In genomic region chr5:21054472-21055070, GRCm38 (mm10) we compare ENCODE assay signal across 7 mouse cellular contexts. TPM values are rescaled to one million over a fixed set of nuclear protein-coding genes. Genes with fewer than 3 reads are reported as not detected.
DNase-seq lines count a peak whose midpoint lies in the region; ATAC-seq lines count a peak whose summit lies in the region.

No protein-coding gene starts in this region.

- H3K4me2 ChIP-seq in intestine, embryonic 16.5 days (ENCODE audit: low read depth, low read length): peak overlapping the region; percentile 55
- H3K4me2 ChIP-seq in limb, embryonic 11.5 days (ENCODE audit: low read depth, severe bottlenecking): peak overlapping the region; percentile 59
- H3K4me2 ChIP-seq in midbrain, embryonic 11.5 days: peak overlapping the region; percentile 61

- H3K9ac ChIP-seq in intestine, embryonic 16.5 days (ENCODE audit: low read depth, low read length): peak overlapping the region; percentile 95
- H3K9ac ChIP-seq in limb, embryonic 11.5 days (ENCODE audit: low read length): peak overlapping the region; percentile 95
- H3K9ac ChIP-seq in midbrain, embryonic 11.5 days (ENCODE audit: low read length): peak overlapping the region; percentile 99

- peak; percentile 21 for ATAC-seq in granulocyte monocyte progenitor cell, adult 5-6 weeks (replicated peaks; ENCODE audit: poor library complexity, severe bottlenecking)
- peak; percentile 32 for ATAC-seq in intestine, embryonic 16.5 days
- ATAC-seq in limb, embryonic 11.5 days (ENCODE audit: insufficient number of reproducible peaks, low FRiP score, low TSS enrichment, low read depth): peak; percentile 11; the same call in 1 of the 2 replicates
- peak; percentile 30 for ATAC-seq in midbrain, embryonic 11.5 days (ENCODE audit: low FRiP score)

- H3K4me3 ChIP-seq in embryonic facial prominence, embryonic 10.5 days: peak overlapping the region; percentile 97
- peak overlapping the region; percentile 98 for H3K4me3 ChIP-seq in intestine, embryonic 16.5 days (ENCODE audit: low read length)
- peak overlapping the region; percentile 98 for H3K4me3 ChIP-seq in limb, embryonic 11.5 days (ENCODE audit: low read depth, low read length)
- peak overlapping the region; percentile 95 for H3K4me3 ChIP-seq in midbrain, embryonic 11.5 days (ENCODE audit: low read depth, low read length)

- no peaks in the 10 kb centered on the region for H3K9me3 ChIP-seq in embryonic facial prominence, embryonic 10.5 days
- no peaks in the 10 kb centered on the region for H3K9me3 ChIP-seq in intestine, embryonic 16.5 days (ENCODE audit: control insufficient read depth, low read length)
- no peaks in the 10 kb centered on the region for H3K9me3 ChIP-seq in limb, embryonic 11.5 days (ENCODE audit: control insufficient read depth, low read length)
- no peaks in the 10 kb centered on the region for H3K9me3 ChIP-seq in midbrain, embryonic 11.5 days (ENCODE audit: control insufficient read depth, low read length)

- H3K36me3 ChIP-seq in embryonic facial prominence, embryonic 10.5 days (replicated peaks): no peaks in the 10 kb centered on the region
- H3K36me3 ChIP-seq in intestine, embryonic 16.5 days (ENCODE audit: control insufficient read depth, insufficient read depth, low read length): no peaks in the 10 kb centered on the region
- no peaks in the 10 kb centered on the region for H3K36me3 ChIP-seq in limb, embryonic 11.5 days (ENCODE audit: control insufficient read depth, insufficient read depth, low read length)
- no peaks in the 10 kb centered on the region for H3K36me3 ChIP-seq in midbrain, embryonic 11.5 days (ENCODE audit: control insufficient read depth, insufficient read depth, low read length)

- DNase-seq in adrenal gland, postnatal 4 days (ENCODE audit: low spot score in 2 of 2): peak; percentile 23 to 63
- DNase-seq in embryonic facial prominence, embryonic 10.5 days (ENCODE audit: low spot score): peak; percentile 66
- DNase-seq in limb, embryonic 11.5 days (ENCODE audit: low spot score): peak; percentile 75
- peak; percentile 94 for DNase-seq in midbrain, embryonic 11.5 days (ENCODE audit: low spot score, missing footprints)
- DNase-seq in spleen, adult 18-20 months: peak; percentile 22 to 33

- peaks cover 18% of the 10 kb centered on the region for H3K4me1 ChIP-seq in embryonic facial prominence, embryonic 10.5 days
- peaks cover 10% of the 10 kb centered on the region for H3K4me1 ChIP-seq in intestine, embryonic 16.5 days (ENCODE audit: control insufficient read depth, insufficient read depth, low read length)
- peaks cover 4% of the 10 kb centered on the region for H3K4me1 ChIP-seq in limb, embryonic 11.5 days (ENCODE audit: control insufficient read depth, insufficient read depth, low read length)
- H3K4me1 ChIP-seq in midbrain, embryonic 11.5 days (ENCODE audit: control insufficient read depth, insufficient read depth, low read length): peaks cover 4% of the 10 kb centered on the region

- under 1% methylated on average over 20 of the region's 20 CpGs for WGBS in embryonic facial prominence, embryonic 10.5 days
- under 1% methylated on average over 20 of the region's 20 CpGs for WGBS in intestine, embryonic 16.5 days
- under 1% methylated on average over 20 of the region's 20 CpGs for WGBS in limb, embryonic 11.5 days
- 1% methylated on average over 20 of the region's 20 CpGs for WGBS in midbrain, embryonic 11.5 days

- H3K27me3 ChIP-seq in embryonic facial prominence, embryonic 10.5 days (replicated peaks; ENCODE audit: low read depth, poor library complexity, severe bottlenecking): no peaks in the 10 kb centered on the region
- H3K27me3 ChIP-seq in intestine, embryonic 16.5 days (replicated peaks; ENCODE audit: control insufficient read depth, insufficient read depth, low read length): no peaks in the 10 kb centered on the region
- no peaks in the 10 kb centered on the region for H3K27me3 ChIP-seq in limb, embryonic 11.5 days (ENCODE audit: control insufficient read depth, insufficient read depth, low read length)
- no peaks in the 10 kb centered on the region for H3K27me3 ChIP-seq in midbrain, embryonic 11.5 days (ENCODE audit: control insufficient read depth, insufficient read depth, low read length)

- peak overlapping the region; percentile 99 for H3K27ac ChIP-seq in embryonic facial prominence, embryonic 10.5 days (replicated peaks)
- peak overlapping the region; percentile 99 for H3K27ac ChIP-seq in intestine, embryonic 16.5 days (ENCODE audit: low read length)
- peak overlapping the region; percentile 98 for H3K27ac ChIP-seq in limb, embryonic 11.5 days (replicated peaks; ENCODE audit: low read depth, low read length)
- peak overlapping the region; percentile 99 for H3K27ac ChIP-seq in midbrain, embryonic 11.5 days (ENCODE audit: low read depth, low read length)

RNA-seq across cellular contexts. Expression of gene Ptpn12, which starts 1.1 kb away (rescaled TPM):
- 10 to 100 TPM; 52.2 to 55.8 TPM for total RNA-seq in adrenal gland, postnatal 4 days (2021)
- polyA plus RNA-seq in embryonic facial prominence, embryonic 10.5 days (2016; fragmentation: Nextera tagmentation; extraction: Ambion mirVana): 22.6 and 25.6 TPM in 2 replicates
- total RNA-seq in granulocyte monocyte progenitor cell, adult 5-6 weeks (2014; fragmentation: Nextera tagmentation): 34.1 and 54.1 TPM in 2 replicates
- total RNA-seq in granulocyte monocyte progenitor cell, adult 5-6 weeks (2017): 21.7 and 27.4 TPM in 2 replicates
- 10.6 and 12.1 TPM in 2 replicates for polyA plus RNA-seq in intestine, embryonic 16.5 days (2015; fragmentation: Nextera tagmentation; extraction: Ambion mirVana)
- polyA plus RNA-seq in limb, embryonic 11.5 days (2014; fragmentation: Nextera tagmentation; extraction: Ambion mirVana): 25.9 and 27.4 TPM in 2 replicates
- polyA plus RNA-seq in midbrain, embryonic 11.5 days (2014; fragmentation: Nextera tagmentation; extraction: Ambion mirVana): 28.0 and 29.6 TPM in 2 replicates

Comparison
In these comparisons a context has a peak if more than half of its experiments do, and no peak if none do; other contexts are left out.
1. Peak in every context shown above with its lines: DNase-seq, ATAC-seq, H3K4me3 ChIP-seq and H3K27ac ChIP-seq.
2. DNase-seq: peak in every context shown above with its lines; median percentile 94 in midbrain, embryonic 11.5 days; 75 in limb, embryonic 11.5 days; 66 in embryonic facial prominence, embryonic 10.5 days; 43 in adrenal gland, postnatal 4 days; 28 in spleen, adult 18-20 months.